Mouse (Mus musculus) ovary, postnatal 14 days (tissue): ENCODE results near the gene Pou3f3.

Source experiments
- DNase-seq: peaks from one replicate; pipeline ENCODE4 v3.0.0; 2022; ENCODE audit warnings: low spot score

The Pou3f3 gene

DNA sequence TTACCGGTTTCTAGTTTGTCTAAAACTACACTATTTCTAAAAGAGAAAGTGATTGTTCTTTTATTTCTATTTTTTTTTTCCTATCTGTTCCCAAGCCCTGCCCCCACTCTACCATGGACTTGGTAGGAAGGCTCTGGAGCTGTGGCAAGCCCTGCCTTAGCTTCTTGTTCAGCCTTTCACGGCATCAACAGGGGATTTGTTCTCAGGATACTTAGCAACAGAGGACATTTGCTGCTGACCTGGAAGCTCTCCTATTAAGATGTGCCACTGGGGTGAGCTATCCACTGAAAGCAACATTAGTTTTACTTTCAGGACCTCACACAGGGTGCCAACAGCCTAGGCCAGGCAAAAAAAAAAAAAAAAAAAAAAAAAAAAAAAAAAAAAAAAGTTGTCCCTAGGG lies 15.4 kb downstream of the Pou3f3 start:
- no peak for DNase-seq

DNA sequence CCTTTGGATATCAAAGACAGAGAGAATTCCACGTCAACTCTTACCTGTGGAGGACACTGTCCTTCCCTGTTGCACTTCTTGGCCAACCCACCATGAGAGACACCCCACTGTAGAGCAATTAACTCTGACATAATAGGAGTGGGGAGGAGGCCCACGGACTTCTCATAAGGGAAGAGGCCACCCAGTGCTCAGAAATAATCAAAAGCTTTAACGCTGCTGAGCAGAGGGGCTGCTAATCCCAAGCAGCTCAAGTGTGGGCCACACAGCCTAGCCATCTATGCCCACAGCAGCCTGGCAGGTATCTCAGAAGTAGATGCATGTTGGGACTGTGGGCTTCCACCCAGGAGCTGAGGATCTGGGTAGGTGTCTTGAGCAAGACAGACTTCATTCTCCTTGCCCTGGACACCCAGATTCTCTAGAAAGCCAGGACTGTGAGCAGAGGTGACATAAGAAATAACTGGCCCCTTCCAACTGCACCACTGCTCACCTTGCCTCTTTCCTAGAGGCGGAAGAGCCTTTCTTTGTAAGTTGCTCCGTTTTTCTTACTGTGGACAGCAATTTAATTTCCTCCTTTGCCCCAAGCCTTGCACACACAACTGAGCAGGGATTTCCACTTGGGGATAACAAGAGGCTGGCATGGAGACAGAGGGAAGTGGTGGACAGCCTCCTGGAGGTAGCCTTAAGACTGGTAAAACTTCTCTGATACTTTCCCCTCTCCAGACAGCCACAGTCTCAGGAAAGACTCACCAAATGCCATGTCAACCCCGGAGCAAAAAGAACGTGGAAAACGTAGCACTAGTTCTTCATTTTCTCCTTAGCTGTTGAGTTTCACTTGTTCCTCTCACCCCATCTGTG lies 16.1 kb downstream of the Pou3f3 start:
- no peak for DNase-seq

DNA sequence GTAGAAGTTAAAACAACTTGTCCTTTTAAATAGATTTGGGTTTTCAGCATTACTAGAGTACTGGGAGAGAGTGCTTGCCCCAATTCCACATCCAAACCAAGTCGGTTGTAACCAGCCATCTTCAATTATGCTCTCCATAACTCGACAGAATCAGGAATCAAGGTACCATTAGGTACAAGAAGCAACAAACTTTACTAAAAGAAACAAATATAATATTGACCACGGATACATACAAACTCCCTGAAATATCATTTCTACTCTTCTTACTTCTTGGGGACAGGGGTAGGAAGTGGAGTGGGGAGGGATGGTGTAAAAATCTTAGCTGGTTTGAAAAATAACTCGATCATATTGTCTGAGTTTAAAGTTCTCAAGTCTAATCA lies 16.7 kb downstream of the Pou3f3 start:
- no peak for DNase-seq

DNA sequence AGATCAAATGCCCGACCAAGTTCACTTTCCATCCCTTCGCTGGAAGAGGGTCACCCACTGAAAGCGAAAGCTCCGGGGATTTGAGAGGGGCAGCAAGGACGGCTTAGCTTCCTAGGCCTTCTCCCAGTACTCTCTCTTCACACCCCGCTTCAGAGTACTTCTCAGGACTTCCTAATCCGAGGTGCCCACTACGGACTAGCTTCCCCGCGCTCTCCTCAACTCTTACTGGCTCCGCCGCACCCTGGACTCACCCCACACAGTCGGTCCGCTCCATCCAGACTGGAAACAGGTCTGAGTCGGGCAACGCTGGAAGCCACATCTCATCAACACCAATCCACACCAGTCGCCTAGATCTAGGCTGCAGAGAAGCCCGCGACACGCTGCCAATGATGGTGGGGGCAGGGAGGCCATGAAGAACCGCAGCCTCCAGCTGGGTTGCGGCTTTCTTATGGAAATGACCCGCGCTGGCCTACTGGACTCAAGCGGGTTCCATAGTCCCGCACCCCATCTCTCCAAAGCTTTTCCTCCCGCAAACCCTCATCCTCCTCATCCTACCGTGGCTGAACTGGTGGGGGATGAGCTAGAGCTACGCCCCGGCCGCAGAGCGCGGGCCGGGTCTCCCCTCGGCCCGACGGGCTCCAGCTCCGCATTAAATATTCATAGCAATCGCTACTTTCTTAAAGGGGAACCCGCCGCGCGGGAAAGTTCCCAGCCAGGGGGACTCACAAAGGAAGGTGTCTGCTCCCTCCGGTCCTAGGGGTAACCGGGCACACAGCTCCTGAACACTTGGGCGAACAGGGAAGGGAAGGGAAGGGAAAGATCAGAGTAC lies 17.8 kb downstream of the Pou3f3 start:
- no peak for DNase-seq

DNA sequence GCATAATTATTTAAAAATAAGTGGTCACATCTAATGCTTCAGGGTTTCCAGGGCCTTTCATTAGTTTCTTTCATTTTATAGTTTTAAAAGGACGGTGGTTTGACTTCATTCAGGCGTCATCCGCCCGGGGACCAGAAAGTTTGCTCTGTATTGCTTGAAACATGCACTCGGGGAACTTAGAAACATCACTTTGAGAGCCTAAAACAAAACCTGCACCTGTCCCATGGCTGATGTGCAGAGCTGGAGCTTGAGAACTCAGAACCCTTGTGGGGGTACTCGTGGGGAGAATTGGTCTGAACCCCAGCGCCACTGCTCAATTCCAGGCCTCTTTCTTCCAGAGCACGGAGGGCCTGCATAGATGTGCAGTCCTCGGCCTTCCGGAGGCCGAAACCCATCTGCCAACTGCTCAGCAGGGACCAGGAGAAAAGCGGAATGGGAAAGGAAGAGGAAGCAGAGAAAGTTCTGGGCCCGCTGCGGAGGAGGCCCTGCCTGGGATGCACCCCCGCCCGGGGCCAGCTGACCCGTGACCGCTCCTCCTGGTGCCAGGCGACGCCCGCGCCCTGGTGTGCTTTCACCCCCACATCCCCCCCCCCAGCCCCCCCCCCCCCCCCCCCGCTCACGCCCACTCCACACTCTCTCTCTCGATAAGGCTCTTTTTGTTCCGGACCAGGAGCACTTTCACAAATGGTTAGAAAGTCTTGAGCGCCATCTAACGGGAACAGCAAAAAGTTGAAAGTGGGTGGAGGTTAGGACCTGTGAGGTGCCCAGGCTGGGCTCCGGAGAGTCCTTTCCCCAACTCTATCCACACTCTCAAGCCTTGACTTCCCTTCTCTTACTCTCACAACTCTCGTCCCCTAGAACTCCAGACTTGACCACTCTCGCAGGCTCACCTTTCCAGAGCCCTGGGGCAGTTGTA lies 18.7 kb downstream of the Pou3f3 start:
- DNase-seq: no peak

DNA sequence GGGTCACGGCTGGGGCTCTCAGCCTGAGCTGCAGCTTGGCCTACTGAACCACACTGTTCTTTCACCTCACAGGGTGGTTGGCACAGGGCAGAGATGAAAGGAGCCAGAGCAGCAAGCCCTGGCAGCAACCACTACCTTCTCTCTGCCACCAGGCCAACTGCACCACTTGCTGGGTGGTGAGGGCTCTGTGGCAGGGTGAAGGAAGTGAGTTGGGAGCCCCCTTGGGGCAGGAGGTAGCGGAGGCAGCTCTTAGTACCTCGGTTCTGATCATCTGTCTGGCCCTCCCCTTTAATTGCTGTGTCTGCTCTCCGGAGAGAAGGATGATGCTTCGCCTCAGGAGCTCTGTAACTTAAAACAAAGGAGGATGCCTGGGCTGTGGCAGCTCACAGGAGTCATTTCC lies 23.0 kb downstream of the Pou3f3 start:
- DNase-seq: no peak

DNA sequence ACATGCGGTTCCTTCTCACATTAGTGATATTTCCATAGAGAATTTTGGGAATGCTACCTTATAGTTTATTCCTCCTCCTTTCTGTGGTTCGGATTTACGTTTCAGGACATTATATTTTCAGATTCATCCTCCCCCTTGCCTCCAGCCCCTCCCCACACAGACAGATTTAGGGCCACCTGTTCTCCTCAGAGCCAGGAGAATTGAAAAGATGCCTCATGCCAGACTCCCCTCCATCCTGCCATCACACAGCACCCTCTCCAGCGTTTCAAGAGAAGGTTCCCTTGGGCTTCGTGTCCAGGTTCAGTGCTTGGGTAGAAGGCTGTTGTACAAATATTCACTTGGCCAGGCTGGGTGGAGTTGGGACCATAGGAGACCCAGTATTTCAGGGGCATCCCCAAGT lies 25.8 kb downstream of the Pou3f3 start:
- DNase-seq: no peak

DNA sequence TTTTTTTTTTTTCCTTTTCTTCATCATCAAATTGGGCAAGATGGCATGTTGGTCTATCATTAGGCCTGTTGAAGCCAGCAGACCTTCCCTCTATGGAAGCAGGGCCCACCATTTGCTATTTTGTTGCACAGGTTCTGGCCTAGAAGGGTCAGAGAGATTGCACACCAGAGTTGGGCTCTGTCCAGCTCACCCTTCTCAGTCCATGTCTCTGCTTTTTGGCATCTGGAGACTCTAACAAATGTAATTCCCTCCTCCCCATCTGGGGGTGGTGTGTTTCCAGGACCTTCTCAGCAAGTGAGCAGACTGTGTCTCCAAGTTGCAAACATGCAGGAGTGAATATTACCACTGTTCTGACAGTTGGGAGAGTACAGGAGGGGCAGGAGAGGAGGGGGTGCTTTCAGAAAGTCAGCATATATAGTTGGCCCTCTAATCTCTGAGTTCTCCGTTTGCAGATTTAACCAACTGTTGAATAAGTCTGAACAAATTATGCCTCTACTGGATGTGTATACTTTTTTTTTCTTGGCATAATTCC lies 28.3 kb downstream of the Pou3f3 start:
- DNase-seq: no peak

DNA sequence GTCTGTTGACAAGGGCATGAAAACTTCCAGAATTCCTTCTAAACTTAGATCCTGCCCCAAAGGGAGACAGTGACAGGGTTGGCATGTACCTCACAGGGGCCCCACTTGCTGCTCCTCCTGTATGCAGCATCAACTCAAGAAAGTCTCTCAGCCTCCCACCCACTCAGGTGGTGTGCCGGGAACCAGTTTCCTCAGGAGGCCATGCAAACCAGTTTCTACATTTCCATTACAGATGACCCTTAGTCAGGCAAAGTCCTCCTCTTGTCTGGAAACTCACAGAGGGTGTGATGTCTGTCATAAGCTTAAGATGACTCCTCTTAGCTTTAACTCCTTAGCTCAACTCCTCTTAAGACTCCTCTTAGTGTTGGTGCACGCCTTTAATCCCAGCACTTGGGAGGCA lies 29.3 kb downstream of the Pou3f3 start:
- DNase-seq: no peak

DNA sequence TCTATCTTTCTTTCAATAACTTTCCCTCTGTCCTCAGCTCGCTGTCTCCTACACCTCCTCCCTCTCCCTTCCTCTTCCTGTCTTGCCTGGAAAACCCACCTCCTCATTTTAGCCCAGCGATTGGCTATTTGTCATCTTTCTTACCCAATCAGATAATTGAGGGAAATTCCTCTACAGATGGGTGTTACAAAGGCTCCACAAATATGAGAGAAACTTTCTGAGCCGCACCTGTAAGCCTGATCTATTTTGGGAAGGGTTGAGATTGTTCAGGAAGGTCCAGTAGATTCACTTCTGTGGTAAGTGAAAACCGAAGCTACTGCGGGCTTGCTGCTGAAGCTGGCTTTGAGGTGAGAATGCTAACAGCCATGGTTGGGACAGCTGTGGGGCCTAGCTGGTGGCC lies 31.6 kb downstream of the Pou3f3 start:
- no peak for DNase-seq

DNA sequence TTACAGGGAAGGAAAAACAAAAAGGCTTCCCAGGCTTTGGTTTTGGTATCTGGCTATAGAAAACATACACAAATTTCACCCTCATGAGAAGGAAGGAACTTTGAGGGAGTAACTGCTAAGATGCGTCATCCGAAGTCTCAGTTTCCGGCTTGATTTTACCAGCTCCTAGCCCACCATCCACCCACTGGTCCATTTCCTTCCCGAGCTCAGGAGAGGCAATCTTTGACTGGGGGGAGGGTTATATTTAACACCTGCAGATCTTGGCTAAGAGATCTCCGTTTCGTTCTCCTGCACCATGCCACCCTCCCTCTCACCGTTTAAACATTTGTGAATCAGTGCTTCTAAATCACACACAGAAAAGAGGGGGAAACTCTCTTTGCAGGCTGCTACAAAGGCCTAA lies 32.1 kb downstream of the Pou3f3 start:
- DNase-seq: no peak

DNA sequence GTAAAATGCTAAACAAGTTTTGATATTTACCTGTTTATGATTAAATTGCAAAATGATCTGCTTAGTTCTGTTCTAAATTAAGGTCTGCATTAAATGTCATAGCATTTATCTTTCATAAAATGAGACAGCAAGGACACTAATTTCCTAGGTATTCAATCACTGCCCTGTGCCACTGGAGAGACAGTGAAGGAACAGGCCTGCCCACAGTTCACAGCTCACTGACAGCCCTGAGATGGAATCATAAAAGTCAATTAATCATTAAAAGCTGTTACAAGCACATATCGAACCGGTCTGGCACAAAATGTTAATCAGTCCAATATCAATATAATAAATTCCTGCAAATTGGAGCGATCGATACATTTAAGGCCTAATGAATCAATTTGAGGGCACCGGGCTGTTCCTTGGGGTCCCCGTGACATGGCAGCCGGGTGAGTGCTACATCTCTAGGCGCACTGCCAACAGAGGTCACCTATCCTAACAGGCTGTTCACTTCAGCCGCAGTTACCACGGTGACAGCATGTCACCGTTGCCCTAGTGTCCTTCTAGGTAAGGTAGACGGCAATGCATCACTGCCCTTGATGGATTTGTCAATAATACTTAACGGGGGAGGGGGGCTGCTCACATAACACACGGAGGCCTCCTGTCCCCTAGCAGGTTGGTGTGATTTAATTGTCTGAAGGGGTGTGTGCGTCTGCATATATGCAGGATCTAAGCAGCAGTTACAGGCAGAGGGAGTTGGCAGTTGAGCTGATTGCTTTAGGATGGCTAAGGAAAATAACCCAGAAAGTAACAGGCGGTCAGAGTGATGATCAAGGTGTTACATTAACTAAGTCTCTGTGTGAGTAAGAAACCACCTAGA lies 46.0 kb downstream of the Pou3f3 start:
- no peak for DNase-seq

DNA sequence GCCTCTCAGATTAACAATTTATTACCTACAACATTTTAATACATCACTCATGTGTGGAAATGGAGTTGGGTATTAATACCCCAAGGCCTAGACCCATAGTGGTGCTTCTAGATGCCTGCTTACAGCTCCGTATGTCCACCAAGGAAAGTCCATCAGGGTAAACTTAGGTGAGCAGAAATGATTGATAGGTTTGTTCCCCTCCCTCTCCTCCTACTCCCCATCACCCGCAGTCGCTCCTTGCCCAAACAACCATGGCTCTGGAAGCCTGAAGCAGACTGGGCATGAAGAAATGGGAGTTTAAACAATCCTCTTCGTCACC lies 46.6 kb downstream of the Pou3f3 start:
- no peak for DNase-seq

DNA sequence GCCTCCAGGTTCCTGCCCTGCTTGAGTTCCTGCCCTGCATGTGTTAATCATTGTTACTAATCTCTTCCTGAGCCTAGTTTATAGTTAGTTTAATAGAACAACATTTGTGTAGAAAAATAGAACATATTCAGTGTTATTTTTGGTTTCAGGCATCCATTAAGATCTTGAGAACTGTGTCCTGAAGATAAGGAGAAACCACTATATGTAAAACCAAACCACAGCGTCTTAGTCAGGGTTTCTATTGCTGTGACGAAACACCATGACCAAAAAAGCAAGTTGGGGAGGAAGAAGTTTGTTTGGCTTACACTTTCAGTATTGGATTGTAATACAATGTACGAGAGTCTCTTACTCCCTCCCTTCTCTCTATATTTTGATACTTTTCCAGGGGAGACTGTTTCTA lies 49.5 kb downstream of the Pou3f3 start:
- DNase-seq: no peak

DNA sequence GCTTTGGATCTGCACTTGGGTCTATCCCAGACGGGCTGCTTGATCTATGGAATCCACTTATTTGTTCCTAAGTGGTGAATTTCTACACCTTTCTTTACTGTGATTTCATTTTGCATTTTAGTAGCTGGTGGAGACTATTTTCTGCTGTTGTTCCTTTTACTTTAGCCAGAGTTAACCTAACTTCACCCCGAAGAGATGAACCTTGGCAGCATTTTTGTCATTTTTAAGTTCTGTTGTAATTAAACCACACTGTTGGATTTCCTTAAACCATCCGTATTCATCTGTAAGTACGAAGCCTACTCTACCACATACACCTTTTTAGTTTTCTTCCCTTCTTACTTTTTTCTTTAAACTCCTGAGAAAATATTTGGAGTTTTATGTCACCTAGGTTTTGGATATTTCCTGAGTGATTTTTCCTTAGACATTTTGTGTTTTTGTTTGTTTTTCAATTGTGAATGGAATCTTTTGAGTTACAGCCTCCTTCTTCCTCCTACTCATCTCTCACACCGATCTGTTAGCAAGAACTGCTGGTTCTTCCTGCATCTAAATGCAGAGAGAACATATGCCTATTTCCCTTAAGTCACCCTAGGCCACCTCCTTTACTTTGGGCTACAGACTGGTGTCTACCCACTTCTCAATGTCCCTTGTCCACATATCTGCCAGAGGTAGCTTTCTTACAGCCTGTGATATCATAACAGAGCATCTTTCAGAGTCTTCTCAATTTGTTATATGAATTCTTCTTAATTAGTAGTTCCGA lies 54.1 kb downstream of the Pou3f3 start:
- DNase-seq: no peak
